33 mouse cellular contexts compared by ENCODE assay signal in genomic region chr2:158356121-158356520, GRCm38 (mm10).
"Had no signal": no experiment of that assay in that cellular context is flagged by ENCODE, and none has a peak within 500 bp of the region (broad histone marks: within the 10 kb centered on the region; RNA-seq: fewer than 3 reads in every experiment).

No protein-coding gene starts in this region.

- H3K4me2 ChIP-seq: heart, embryonic 11.5 days; heart, embryonic 12.5 days; heart, embryonic 13.5 days; heart, embryonic 15.5 days; hindbrain, embryonic 12.5 days; hindbrain, embryonic 13.5 days; hindbrain, embryonic 14.5 days; hindbrain, embryonic 15.5 days; kidney, embryonic 15.5 days had no signal

- H3K4me3 ChIP-seq: heart, embryonic 10.5 days; heart, embryonic 12.5 days; heart, embryonic 13.5 days; heart, embryonic 15.5 days; hindbrain, embryonic 10.5 days; hindbrain, embryonic 12.5 days; hindbrain, embryonic 13.5 days; hindbrain, embryonic 15.5 days; kidney, embryonic 15.5 days; layer of hippocampus, adult 2 months; left cerebral cortex, adult 2 months had no signal

- H3K27ac ChIP-seq: heart, embryonic 10.5 days; heart, embryonic 13.5 days; heart, embryonic 15.5 days; hindbrain, embryonic 10.5 days; hindbrain, embryonic 12.5 days; hindbrain, embryonic 13.5 days; hindbrain, embryonic 14.5 days; hindbrain, embryonic 15.5 days; hindbrain, postnatal 0 days; kidney, embryonic 15.5 days; kidney, postnatal 0 days; layer of hippocampus, adult 2 months; left cerebral cortex, adult 2 months had no signal

- H3K9ac ChIP-seq: heart, embryonic 12.5 days; heart, embryonic 13.5 days; heart, embryonic 15.5 days; hindbrain, embryonic 12.5 days; hindbrain, embryonic 13.5 days; hindbrain, embryonic 14.5 days; hindbrain, embryonic 15.5 days; kidney, embryonic 15.5 days had no signal

- H3K27me3 ChIP-seq: heart, embryonic 12.5 days; heart, embryonic 13.5 days; heart, embryonic 15.5 days; hindbrain, embryonic 12.5 days; hindbrain, embryonic 13.5 days; hindbrain, embryonic 15.5 days; kidney, embryonic 15.5 days had no signal

- DNase-seq: heart, postnatal 10 days; heart, postnatal 14 days; heart, postnatal 36 days; heart, postnatal 4 days; kidney, adult 11 months; kidney, adult 18-20 months; kidney, adult 2 months; kidney, adult 8-10 months; kidney, adult 9 months; kidney, postnatal 10 days; kidney, postnatal 14 days; kidney, postnatal 25 days; kidney, postnatal 36 days; kidney, postnatal 4 days; layer of hippocampus, adult 9-11 months; layer of hippocampus, postnatal 36 days had no signal

- H3K9me3 ChIP-seq: heart, embryonic 10.5 days; heart, embryonic 12.5 days; heart, embryonic 13.5 days; heart, embryonic 15.5 days; hindbrain, embryonic 10.5 days; hindbrain, embryonic 12.5 days; hindbrain, embryonic 13.5 days; hindbrain, embryonic 15.5 days; kidney, embryonic 15.5 days had no signal

- ATAC-seq: hindbrain, embryonic 16.5 days; hindbrain, postnatal 0 days; intestine, embryonic 16.5 days had no signal
